Mouse (Mus musculus) limb, embryonic 14.5 days (tissue): ENCODE results near the gene Yipf6. TPM values are rescaled to one million over a fixed set of nuclear protein-coding genes. Genes with fewer than 3 reads are reported as not detected.
"Not testable (repeated sequence)": the region's sequence is repeated elsewhere in the genome, so short reads cannot be mapped to it uniquely, and the experiment has no call there.

ENCODE experiments used
- ATAC-seq: fragments of 200-750 bp; cut with Nextera tagmentation; 2 replicates; pipeline ENCODE4 v1.8.0; 2017; ENCODE audit warnings: low read depth, moderate number of reproducible peaks, moderate TSS enrichment; ENCODE audit not compliant: low FRiP score
- DNase-seq: peaks from one replicate; pipeline ENCODE4 v3.0.0-alpha.2; 2015; ENCODE audit warnings: low spot score
- H3K27ac ChIP-seq: fragments of 300-500 bp; sonication (generic); replicated peaks from 2 replicates; pipeline ENCODE4 v1.5.1; 2014; ENCODE audit warnings: low read depth, mild to moderate bottlenecking, low read length, moderate library complexity, mixed read lengths
- H3K27me3 ChIP-seq: fragments of 300-500 bp; sonication (generic); 2 replicates; pipeline ENCODE4 v1.6.1; 2014; ENCODE audit warnings: low read length, mixed read lengths; ENCODE audit not compliant: control insufficient read depth, insufficient read depth
- H3K36me3 ChIP-seq: fragments of 300-500 bp; sonication (generic); 2 replicates; pipeline ENCODE4 v1.6.1; 2014; ENCODE audit warnings: mild to moderate bottlenecking, low read length, moderate library complexity, mixed read lengths; ENCODE audit not compliant: control insufficient read depth, insufficient read depth
- H3K4me1 ChIP-seq: fragments of 300-500 bp; sonication (generic); 2 replicates; pipeline ENCODE4 v1.6.1; 2014; ENCODE audit warnings: antibody characterized with exemption, low read length, mixed read lengths; ENCODE audit not compliant: control insufficient read depth, insufficient read depth
- H3K4me2 ChIP-seq: fragments of 300-500 bp; sonication (generic); replicated peaks from 2 replicates; pipeline ENCODE4 v1.6.1; 2014; ENCODE audit warnings: low read depth, mild to moderate bottlenecking, low read length, moderate library complexity; ENCODE audit not compliant: severe bottlenecking
- H3K4me3 ChIP-seq: fragments of 300-500 bp; sonication (generic); replicated peaks from 2 replicates; pipeline ENCODE4 v1.5.1; 2014; ENCODE audit warnings: low read length
- H3K9ac ChIP-seq: fragments of 300-500 bp; sonication (generic); 2 replicates; pipeline ENCODE4 v1.6.1; 2014; ENCODE audit warnings: mild to moderate bottlenecking, low read depth, low read length, moderate library complexity; ENCODE audit not compliant: severe bottlenecking
- H3K9me3 ChIP-seq: fragments of 300-500 bp; sonication (generic); 2 replicates; pipeline ENCODE4 v1.6.1; 2016; ENCODE audit warnings: low read length; ENCODE audit not compliant: control insufficient read depth
- POLR2A ChIP-seq: fragments of 200-500 bp; IDR thresholded peaks from 2 replicates; pipeline ENCODE4 v1.8.0; 2012; ENCODE audit warnings: inconsistent platforms, mild to moderate bottlenecking, moderate library complexity, borderline replicate concordance; ENCODE audit not compliant: insufficient read depth, insufficient read length; ENCODE audit errors: extremely low read depth
- WGBS: fragments of 180-500 bp; shearing (Covaris S2); extraction: QIAGEN DNeasy Blood & Tissue Kit; methylation state at CpG from one replicate; pipeline ENCODE4 v1.1.7; 2014; 5-methylcytosine and 5-hydroxymethylcytosine counted together
- polyA plus RNA-seq, 2 experiments: library from polyadenylated mRNA; depleted of rRNA in 1 of 2; stranded (reverse) in 1 of 2; unstranded in 1 of 2; fragments of >200 nt; fragmentation: Nextera tagmentation in 1 of 2; extraction: Ambion mirVana in 1 of 2; gene quantifications; 2 replicates each; pipeline versions ENCODE4 v1.2.1 to v1.2.3; 2012 to 2014

The Yipf6 gene
- polyA plus RNA-seq, 2 experiments, result 18.5 to 19.6 TPM

DNA sequence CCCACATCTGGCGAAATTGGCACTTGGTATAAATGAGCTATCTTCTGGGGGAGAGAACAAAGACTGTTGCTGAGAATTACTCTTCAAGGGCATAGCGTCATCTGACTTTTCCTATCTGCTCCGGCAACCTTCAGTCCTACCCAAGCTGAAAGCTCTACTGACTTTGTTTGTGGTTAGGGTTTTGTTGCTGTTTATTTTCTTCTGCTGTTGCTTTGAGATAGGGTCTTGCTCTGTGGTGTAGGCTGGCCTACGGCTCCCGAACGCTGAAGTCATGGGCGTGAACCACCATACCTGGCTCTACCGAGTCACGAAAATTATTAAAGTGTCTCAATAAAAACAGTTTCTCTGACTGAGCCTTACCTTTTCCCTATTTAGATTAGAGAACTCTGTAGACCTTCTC is 22.2 kb downstream of the Yipf6 start:
- no peak overlapping the region for H3K4me3 ChIP-seq

DNA sequence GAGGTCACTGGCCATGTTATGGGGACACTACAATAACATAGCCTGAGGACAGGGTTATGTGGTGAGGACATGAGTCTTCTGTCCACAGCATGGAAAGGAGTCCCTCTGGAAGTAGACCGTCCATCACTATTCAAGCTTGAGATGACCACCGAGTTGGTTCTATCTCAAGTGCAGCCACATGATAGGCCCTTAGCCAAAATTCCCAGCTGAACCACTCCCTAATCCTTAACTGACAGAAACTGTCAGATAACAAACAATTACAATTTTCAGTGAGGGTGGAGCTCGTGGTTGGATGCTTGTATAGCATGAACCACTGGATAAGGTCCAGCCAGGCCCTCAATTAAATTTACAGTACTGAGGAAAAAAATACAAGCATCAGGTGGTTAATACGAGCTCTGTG is 22.9 kb downstream of the Yipf6 start:
- no peak overlapping the region for H3K9ac ChIP-seq
- ATAC-seq, result no peak

More for the DNA sequence above, 22.2 kb downstream of the Yipf6 start:
- Histone ChIP-seq H3K9ac (no peak overlapping the region), H3K4me1 (no peaks in the 10 kb centered on the region), H3K4me2 (no peak overlapping the region), H3K27ac (no peak overlapping the region), H3K36me3 (no peaks in the 10 kb centered on the region), H3K9me3 (no peaks in the 10 kb centered on the region), H3K27me3 (no peaks in the 10 kb centered on the region)
- TF ChIP-seq POLR2A, result no peak
- 85% methylated on average over 9 of the region's 9 CpGs for WGBS
- ATAC-seq (no peak), DNase-seq (no peak)

DNA sequence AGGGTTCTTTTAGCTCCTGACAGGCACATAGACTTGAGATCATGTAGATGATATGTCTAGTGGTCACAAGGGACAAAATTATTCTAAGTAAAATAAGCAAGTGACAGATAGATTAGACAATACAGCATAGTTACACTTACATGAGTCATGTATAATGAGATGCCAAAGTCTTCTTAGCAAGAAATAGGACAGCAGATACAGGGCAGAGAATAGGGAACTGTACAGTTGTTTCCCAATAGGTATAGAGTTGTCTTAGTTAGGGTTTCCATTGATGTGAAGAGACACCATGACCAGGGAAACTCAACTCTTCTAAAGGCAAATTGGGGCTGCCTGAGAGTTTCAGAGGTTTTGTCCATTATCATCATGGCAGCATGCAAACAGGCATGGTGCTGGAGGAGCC is 27.6 kb downstream of the Yipf6 start:
- H3K27me3 ChIP-seq, result no peaks in the 10 kb centered on the region

More for the DNA sequence above, 22.9 kb downstream of the Yipf6 start:
- no peak overlapping the region for H3K27ac ChIP-seq
- TF ChIP-seq POLR2A, result no peak
- 81% methylated on average over 4 of the region's 4 CpGs for WGBS
- H3K27me3 ChIP-seq, result no peaks in the 10 kb centered on the region
- H3K4me1 ChIP-seq, result no peaks in the 10 kb centered on the region
- DNase-seq, result no peak
- no peak overlapping the region for H3K4me2 ChIP-seq
- no peaks in the 10 kb centered on the region for H3K9me3 ChIP-seq
- H3K4me3 ChIP-seq, result no peak overlapping the region
- no peaks in the 10 kb centered on the region for H3K36me3 ChIP-seq

DNA sequence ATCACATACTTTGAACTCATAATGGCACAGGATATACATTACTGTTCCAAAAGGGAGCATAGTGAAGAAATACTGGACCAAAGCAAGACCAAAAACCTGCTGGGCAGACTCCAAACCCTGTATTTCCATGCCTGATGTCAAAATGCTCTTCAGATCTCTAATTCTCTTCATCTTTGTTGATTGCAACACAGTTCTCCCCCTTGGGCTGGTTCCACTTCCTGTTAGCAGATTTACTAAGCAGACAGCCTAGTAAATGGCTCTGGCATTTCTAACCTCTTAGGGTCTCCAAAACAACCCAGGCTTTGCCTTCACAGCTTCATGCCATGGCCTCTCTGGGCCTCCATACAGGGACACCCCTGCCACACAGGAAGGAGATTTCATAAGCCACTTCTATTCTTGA is 28.4 kb downstream of the Yipf6 start:
- H3K4me3 ChIP-seq, result no peak overlapping the region
- no peak overlapping the region for H3K9ac ChIP-seq
- no peak overlapping the region for H3K4me2 ChIP-seq
- TF ChIP-seq POLR2A, result no peak
- no peaks in the 10 kb centered on the region for H3K9me3 ChIP-seq
- no peaks in the 10 kb centered on the region for H3K4me1 ChIP-seq
- H3K27ac ChIP-seq, result no peak overlapping the region
- H3K27me3 ChIP-seq, result no peaks in the 10 kb centered on the region
- no peaks in the 10 kb centered on the region for H3K36me3 ChIP-seq
- ATAC-seq, result no peak
- no peak for DNase-seq

More for the DNA sequence above, 27.6 kb downstream of the Yipf6 start:
- DNase-seq (no peak), ATAC-seq (no peak)
- H3K9ac ChIP-seq, result no peak overlapping the region
- no peaks in the 10 kb centered on the region for H3K36me3 ChIP-seq
- no peak overlapping the region for H3K4me3 ChIP-seq
- no peak for TF ChIP-seq POLR2A
- H3K4me2 ChIP-seq, result no peak overlapping the region
- H3K27ac ChIP-seq, result no peak overlapping the region
- H3K4me1 ChIP-seq, result no peaks in the 10 kb centered on the region
- H3K9me3 ChIP-seq, result no peaks in the 10 kb centered on the region

DNA sequence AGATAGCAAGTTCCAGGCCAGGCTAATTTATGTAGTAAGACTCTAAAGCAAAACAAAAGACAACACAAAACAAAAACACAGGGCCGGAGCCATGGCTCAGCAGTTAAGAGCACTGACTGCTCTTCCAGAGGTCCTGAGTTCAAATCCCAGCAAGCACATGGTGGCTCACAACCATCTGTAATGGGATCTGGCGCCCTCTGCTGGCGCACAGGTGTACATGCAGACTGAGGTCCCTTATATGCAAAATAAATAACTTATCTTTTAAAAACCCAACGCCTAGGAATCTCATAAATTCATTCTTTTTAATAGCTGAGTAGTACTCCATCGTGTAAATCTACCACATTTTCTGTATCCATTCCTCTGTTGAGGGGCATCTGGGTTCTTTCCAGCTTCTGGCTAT is 50.5 kb downstream of the Yipf6 start:
- not testable (repeated sequence) for H3K27ac ChIP-seq, H3K9me3 ChIP-seq, H3K4me2 ChIP-seq, H3K36me3 ChIP-seq, H3K27me3 ChIP-seq, H3K4me3 ChIP-seq, H3K9ac ChIP-seq, DNase-seq, H3K4me1 ChIP-seq, ATAC-seq
- whole genome bisulfite sequencing, result 60% methylated on average over 5 of the region's 5 CpGs

DNA sequence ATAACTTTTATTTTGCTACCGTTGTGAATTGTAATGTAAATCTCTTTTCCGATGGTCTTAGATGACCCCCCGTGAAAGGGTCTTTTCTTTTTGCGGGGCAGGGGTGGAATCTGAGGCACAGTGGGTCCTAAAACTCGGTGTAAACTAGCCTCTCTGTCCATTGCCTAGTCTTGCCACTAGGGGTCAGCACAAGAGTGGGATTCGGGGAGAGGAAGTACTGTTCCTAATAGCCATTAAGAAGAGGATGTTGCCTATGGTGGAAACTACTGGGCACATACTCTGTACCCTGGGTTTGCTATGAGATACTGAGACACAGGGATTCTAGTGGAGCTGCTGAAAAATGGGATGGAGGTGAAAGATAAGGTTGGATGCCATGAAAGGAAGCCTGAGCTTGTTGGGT is 53.5 kb downstream of the Yipf6 start:
- Histone ChIP-seq H3K27me3 (no peaks in the 10 kb centered on the region), H3K9me3 (no peaks in the 10 kb centered on the region), H3K4me3 (no peak overlapping the region), H3K27ac (no peak overlapping the region), H3K4me2 (no peak overlapping the region), H3K9ac (no peak overlapping the region), H3K4me1 (no peaks in the 10 kb centered on the region), H3K36me3 (no peaks in the 10 kb centered on the region)
- no peak for ATAC-seq
- peak; percentile 6 for DNase-seq
- WGBS, result 45% methylated on average over 6 of the region's 6 CpGs
- TF ChIP-seq POLR2A, result no peak

Other genes starting within 250 kb of the Yipf6 start
- gene Ophn1, start 45.3 kb upstream of the Yipf6 start, polyA plus RNA-seq (2012; rRNA removed), result 8.7 and 9.8 TPM in 2 replicates
- 20.0 and 26.7 TPM in 2 replicates for gene Ophn1, start 45.3 kb upstream of the Yipf6 start, polyA plus RNA-seq (2014; fragmentation: Nextera tagmentation; extraction: Ambion mirVana)
- gene Stard8, start 66.9 kb downstream of the Yipf6 start, polyA plus RNA-seq (2012; rRNA removed), result 13.7 and 15.7 TPM in 2 replicates
- 7.0 and 7.4 TPM in 2 replicates for gene Stard8, start 66.9 kb downstream of the Yipf6 start, polyA plus RNA-seq (2014; fragmentation: Nextera tagmentation; extraction: Ambion mirVana)
- gene Efnb1, start 199.8 kb downstream of the Yipf6 start, polyA plus RNA-seq (2012; rRNA removed), result 57.5 and 66.6 TPM in 2 replicates
- 36.9 and 42.8 TPM in 2 replicates for gene Efnb1, start 199.8 kb downstream of the Yipf6 start, polyA plus RNA-seq (2014; fragmentation: Nextera tagmentation; extraction: Ambion mirVana)